Mouse (Mus musculus) heart, embryonic 16.5 days (tissue): ENCODE results near the gene Ipo8. TPM values are rescaled to one million over a fixed set of nuclear protein-coding genes. Genes with fewer than 3 reads are reported as not detected.

Experiments
- ATAC-seq: fragments of 200-750 bp; cut with Nextera tagmentation; replicated peaks from 2 replicates; pipeline ENCODE4 v1.8.0; 2017; ENCODE audit warnings: moderate number of reproducible peaks; ENCODE audit not compliant: insufficient read depth, low FRiP score; ENCODE audit errors: extremely low read depth
- H3K27ac ChIP-seq: fragments of 300-500 bp; sonication (generic); 2 replicates; pipeline ENCODE4 v1.5.1; 2014; ENCODE audit warnings: mild to moderate bottlenecking, low read length, control low read depth, moderate library complexity
- H3K27me3 ChIP-seq: fragments of 300-500 bp; sonication (generic); 2 replicates; pipeline ENCODE4 v1.6.1; 2014; ENCODE audit warnings: low read length, mixed read lengths; ENCODE audit not compliant: control insufficient read depth, insufficient read depth
- H3K36me3 ChIP-seq: fragments of 300-500 bp; sonication (generic); 2 replicates; pipeline ENCODE4 v1.6.1; 2014; ENCODE audit not compliant: control insufficient read depth, insufficient read depth
- H3K4me1 ChIP-seq: fragments of 300-500 bp; sonication (generic); 2 replicates; pipeline ENCODE4 v1.6.1; 2014; ENCODE audit warnings: low read length, mixed read lengths; ENCODE audit not compliant: control insufficient read depth, insufficient read depth
- H3K4me2 ChIP-seq: fragments of 300-500 bp; sonication (generic); 2 replicates; pipeline ENCODE4 v1.6.1; 2014; ENCODE audit warnings: low read depth, mild to moderate bottlenecking, control low read depth, low read length
- H3K4me3 ChIP-seq: fragments of 300-500 bp; sonication (generic); 2 replicates; pipeline ENCODE4 v1.5.1; 2014; ENCODE audit warnings: mild to moderate bottlenecking, control low read depth, low read length
- H3K9ac ChIP-seq: fragments of 300-500 bp; sonication (generic); 2 replicates; pipeline ENCODE4 v1.6.1; 2014; ENCODE audit warnings: low read length, control low read depth
- H3K9me3 ChIP-seq: fragments of 300-500 bp; sonication (generic); replicated peaks from 2 replicates; pipeline ENCODE4 v1.6.1; 2016; ENCODE audit warnings: low read length; ENCODE audit not compliant: control insufficient read depth
- WGBS: fragments of 180-500 bp; shearing (Covaris S2); extraction: QIAGEN DNeasy Blood & Tissue Kit; methylation state at CpG from one replicate; pipeline ENCODE4 v1.1.7; 2014; 5-methylcytosine and 5-hydroxymethylcytosine counted together
- polyA plus RNA-seq: library from polyadenylated mRNA; unstranded; fragments of >200 nt; fragmentation: Nextera tagmentation; extraction: Ambion mirVana; gene quantifications from 2 replicates; pipeline ENCODE4 v1.2.1, GENCODE M21; 2015

Ipo8 gene
- polyA plus RNA-seq: 13.1 and 14.4 TPM in 2 replicates

DNA sequence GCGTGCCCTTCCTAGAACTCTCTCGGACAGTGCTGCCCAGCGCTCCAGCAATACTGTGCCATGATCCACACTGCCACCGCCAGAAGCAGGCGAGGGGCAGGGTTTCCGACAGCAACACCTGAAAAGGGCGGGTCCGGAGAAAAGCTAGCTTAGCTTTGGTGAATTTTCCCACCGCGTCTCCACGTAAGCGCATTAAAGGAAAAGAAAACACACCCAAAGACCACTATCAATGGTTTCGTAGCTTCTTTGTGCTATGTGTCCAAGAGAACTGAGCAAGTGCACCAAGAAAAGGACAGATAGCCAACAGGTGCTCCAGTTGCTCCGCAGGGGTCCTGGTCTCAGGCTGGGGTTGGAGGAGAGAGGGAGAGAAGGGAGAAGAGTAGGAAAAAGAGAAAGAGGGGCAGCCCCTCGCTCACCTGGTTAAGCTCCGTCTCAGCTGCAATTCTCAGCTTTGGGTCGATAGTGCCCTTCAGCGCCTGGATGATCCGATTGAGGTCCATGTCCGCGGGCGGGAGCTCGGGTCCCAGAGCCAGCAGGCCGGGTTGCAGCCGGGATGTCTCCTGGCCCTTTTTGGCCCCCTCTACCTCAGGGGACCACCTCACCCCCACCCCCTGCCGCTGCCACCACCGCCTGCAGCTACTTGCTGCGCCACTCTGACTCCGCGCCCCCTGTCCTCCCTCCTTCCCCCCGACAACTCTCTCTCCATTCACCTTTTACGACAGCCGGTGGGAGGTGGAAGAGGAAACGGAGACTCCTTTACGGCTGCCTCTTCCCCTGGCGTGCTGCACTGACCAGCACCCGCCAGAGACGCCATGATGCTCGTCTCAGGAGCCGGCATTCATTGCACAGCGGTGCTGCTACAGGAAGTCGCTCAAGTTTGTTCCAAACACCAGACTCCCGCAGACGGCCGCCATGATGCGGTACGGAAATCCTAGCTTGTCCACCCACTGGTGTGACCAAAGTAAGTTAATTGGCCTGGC is at the start of gene Ipo8:
Ipo8 (minus strand) TSS at position 720 of the 980 bp plus-strand sequence.
- H3K9me3 ChIP-seq: 0 out of 2 replicates have a peak, but pooled peaks cover 3% of the 10 kb centered on the region
- H3K4me1 ChIP-seq: peaks cover 8% of the 10 kb centered on the region
- H3K36me3 ChIP-seq: no peaks in the 10 kb centered on the region
- H3K4me3 ChIP-seq: peak within 1 kb of the TSS; percentile 90
- no peaks in the 10 kb centered on the region for H3K27me3 ChIP-seq
- peak within 1 kb of the TSS; percentile 64 for H3K27ac ChIP-seq
- ATAC-seq: peak; percentile 98
- peak within 1 kb of the TSS; percentile 81 for H3K9ac ChIP-seq
- under 1% methylated on average over 46 of the region's 47 CpGs for WGBS
- H3K4me2 ChIP-seq: peak within 1 kb of the TSS; percentile 71

DNA sequence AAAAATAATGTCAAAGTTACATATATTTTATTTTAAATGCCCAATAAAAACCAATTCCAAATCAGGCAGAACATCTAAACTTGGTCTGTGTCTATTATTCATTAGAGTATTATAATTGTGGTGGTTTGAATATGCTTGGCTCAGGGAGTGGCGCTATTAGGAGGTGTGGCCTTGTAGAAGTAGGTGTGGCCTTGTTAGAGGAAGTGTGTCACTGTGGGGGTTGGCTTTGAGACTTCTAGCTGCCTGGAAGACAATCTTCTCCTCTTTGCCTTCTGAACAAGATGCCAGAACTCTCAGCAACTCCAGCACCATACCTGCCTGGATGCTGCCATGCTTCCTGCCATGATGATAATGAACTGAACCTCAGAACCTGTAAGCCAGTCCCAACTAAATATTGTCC is 42.6 kb upstream of the Ipo8 start:
- no peaks in the 10 kb centered on the region for H3K9me3 ChIP-seq
- no peak overlapping the region for H3K4me3 ChIP-seq
- WGBS: 91% methylated on average over 1 of the region's 1 CpGs
- H3K36me3 ChIP-seq: peaks cover 1% of the 10 kb centered on the region; the same call in 1 of the 2 replicates
- no peak overlapping the region for H3K27ac ChIP-seq
- H3K4me1 ChIP-seq: no peaks in the 10 kb centered on the region
- no peak overlapping the region for H3K9ac ChIP-seq
- H3K27me3 ChIP-seq: no peaks in the 10 kb centered on the region
- ATAC-seq: no peak
- no peak overlapping the region for H3K4me2 ChIP-seq

DNA sequence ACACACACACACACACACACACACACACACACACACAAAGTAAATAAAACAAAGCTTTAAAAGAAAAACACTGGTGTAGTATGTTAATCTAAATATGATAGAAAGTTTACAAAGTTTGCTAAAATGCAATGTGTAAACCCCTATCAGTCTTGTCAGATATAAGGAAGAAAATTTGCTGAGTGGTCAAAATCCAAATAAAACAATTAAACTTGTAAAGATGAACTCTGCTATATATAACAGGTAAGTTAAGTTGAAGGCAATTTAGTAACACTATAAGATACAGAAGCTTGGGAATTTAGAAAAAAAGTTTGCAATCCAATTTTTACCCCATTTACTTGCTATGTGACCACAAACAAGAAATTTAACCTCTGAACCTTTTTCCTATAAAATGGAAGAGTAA is 14.4 kb upstream of the Ipo8 start:
- H3K4me1 ChIP-seq: no peaks in the 10 kb centered on the region
- no peak overlapping the region for H3K4me3 ChIP-seq
- no peak for ATAC-seq
- no peak overlapping the region for H3K9ac ChIP-seq
- no peak overlapping the region for H3K27ac ChIP-seq
- H3K27me3 ChIP-seq: no peaks in the 10 kb centered on the region
- peaks cover 6% of the 10 kb centered on the region; the same call in 1 of the 2 replicates for H3K36me3 ChIP-seq
- no peaks in the 10 kb centered on the region for H3K9me3 ChIP-seq
- H3K4me2 ChIP-seq: no peak overlapping the region

DNA sequence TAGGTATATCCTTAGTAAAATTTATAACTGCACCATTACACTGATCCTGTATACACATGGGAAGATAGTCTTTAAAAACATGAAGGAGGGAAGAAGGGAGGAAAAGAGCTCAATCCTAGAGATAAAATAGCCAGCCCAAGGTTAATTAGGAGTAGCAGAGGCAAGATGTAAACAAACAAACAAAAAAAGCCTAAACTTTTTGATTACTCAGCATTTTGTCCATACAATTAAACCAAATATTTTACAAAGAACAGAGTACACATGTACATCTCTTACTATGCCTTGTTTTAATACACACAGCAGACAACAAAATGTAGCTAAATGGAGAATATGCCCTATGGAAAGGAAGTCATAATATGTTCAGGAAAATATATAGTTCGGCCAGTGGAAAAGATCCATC is 10.5 kb upstream of the Ipo8 start:
- no peak overlapping the region for H3K4me3 ChIP-seq
- H3K9me3 ChIP-seq: no peaks in the 10 kb centered on the region
- H3K36me3 ChIP-seq: peaks cover 2% of the 10 kb centered on the region; the same call in 1 of the 2 replicates
- ATAC-seq: no peak
- no peak overlapping the region for H3K9ac ChIP-seq
- H3K4me1 ChIP-seq: no peaks in the 10 kb centered on the region
- no peaks in the 10 kb centered on the region for H3K27me3 ChIP-seq
- no peak overlapping the region for H3K4me2 ChIP-seq
- WGBS: 96% methylated on average over 1 of the region's 1 CpGs
- no peak overlapping the region for H3K27ac ChIP-seq

DNA sequence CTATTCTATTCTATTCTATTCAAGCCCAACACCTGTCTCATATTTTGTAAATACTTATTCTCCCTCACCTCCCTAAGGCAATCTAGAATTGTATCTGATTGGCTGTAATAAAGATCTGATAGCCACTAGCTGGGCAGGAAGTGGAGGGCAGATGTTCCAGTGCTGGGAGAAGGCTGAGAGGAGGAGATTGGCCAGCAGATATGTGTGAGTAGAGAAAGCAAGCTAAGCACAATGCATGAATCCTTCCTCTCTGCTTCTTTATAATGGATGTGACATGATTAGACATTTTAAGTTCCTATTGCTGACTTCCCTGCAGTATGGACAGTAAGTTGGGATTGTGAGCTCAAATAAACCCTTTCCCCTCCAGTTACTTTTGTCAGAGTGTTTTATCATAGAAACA is 7.2 kb upstream of the Ipo8 start:
- no peak for ATAC-seq
- H3K4me1 ChIP-seq: no peaks in the 10 kb centered on the region
- H3K9ac ChIP-seq: no peak overlapping the region
- no peak overlapping the region for H3K4me2 ChIP-seq
- no peak overlapping the region for H3K4me3 ChIP-seq
- 0 out of 2 replicates have a peak, but pooled peaks cover 3% of the 10 kb centered on the region for H3K9me3 ChIP-seq
- H3K36me3 ChIP-seq: no peaks in the 10 kb centered on the region
- H3K27me3 ChIP-seq: no peaks in the 10 kb centered on the region
- no peak overlapping the region for H3K27ac ChIP-seq

DNA sequence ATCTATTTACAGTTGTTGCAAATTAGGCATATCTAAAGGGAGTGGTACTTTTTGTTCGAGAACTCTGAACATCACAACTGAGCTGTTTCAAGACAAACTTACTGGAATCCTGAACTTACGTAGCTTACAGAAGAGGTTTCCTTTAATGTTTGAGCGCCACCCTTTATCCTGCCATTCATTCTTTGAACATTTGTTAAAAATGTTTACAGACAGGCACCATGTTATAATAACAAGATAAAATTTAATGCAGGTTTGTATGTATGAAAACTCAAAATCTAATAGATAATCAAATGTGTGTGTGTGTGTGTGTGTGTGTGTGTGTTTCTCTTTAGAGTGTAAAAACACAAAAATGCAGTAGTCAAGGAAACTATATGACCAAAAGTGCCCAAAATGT is 458 bp upstream of the Ipo8 start:
- peak overlapping the region; percentile 90 for H3K4me3 ChIP-seq
- ATAC-seq: no peak
- 0 out of 2 replicates have a peak overlapping the region, but pooled peaks have one; percentile 32 for H3K27ac ChIP-seq
- 25% methylated on average over 3 of the region's 3 CpGs for WGBS
- peak overlapping the region; percentile 61 for H3K9ac ChIP-seq
- no peaks in the 10 kb centered on the region for H3K36me3 ChIP-seq
- H3K4me2 ChIP-seq: peak overlapping the region; percentile 66
- no peaks in the 10 kb centered on the region for H3K27me3 ChIP-seq
- H3K9me3 ChIP-seq: 0 out of 2 replicates have a peak, but pooled peaks cover 3% of the 10 kb centered on the region
- peaks cover 8% of the 10 kb centered on the region for H3K4me1 ChIP-seq

DNA sequence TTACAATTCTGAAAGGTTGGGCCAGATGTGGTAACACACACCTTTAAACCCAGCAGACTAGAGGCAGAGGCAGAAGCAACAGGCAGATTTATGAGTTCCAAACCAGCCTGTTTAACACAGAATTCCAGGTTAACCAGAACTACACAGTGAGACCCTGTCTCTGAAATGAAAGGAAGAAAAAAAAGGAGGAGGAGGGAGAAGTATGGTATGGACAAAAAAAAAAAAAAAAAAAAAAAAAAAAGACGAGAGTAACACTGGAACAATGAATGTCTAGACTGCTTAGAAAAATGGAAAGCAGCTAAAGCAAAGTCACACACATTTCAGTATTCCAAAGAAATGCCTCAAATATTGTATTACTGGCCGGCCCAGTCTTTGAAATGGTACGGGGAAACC is 916 bp downstream of the Ipo8 start:
- peak overlapping the region; percentile 90 for H3K4me3 ChIP-seq
- no peaks in the 10 kb centered on the region for H3K27me3 ChIP-seq
- WGBS: 0% methylated on average over 3 of the region's 3 CpGs
- H3K4me2 ChIP-seq: peak overlapping the region; percentile 71
- no peak overlapping the region for H3K27ac ChIP-seq
- no peaks in the 10 kb centered on the region for H3K36me3 ChIP-seq
- 0 out of 2 replicates have a peak, but pooled peaks cover 3% of the 10 kb centered on the region for H3K9me3 ChIP-seq
- ATAC-seq: no peak
- peak overlapping the region; percentile 81 for H3K9ac ChIP-seq
- H3K4me1 ChIP-seq: peaks cover 8% of the 10 kb centered on the region

DNA sequence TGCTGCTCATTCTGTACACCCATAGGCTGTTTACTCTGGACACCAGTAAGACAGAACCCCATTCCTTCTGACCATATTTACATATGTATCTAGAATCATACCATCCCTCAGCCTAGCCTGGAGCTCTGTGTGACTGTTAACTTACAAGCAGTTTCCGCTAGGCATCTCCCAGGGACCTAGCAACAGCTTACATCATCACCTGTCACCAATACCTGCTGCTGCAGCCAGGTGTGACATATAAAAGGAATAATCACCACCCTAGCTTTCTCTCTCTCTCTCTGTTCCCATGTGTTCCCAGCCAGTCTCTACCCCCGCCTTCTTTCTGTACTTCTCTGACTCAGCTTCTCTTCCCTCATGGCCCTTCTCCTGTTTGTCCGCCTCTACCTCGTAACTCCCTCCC is 5.1 kb downstream of the Ipo8 start:
- Histone ChIP-seq H3K4me2 (no peak overlapping the region), H3K27me3 (no peaks in the 10 kb centered on the region), H3K36me3 (peaks cover 5% of the 10 kb centered on the region), H3K9me3 (no peaks in the 10 kb centered on the region), H3K4me1 (peaks cover 8% of the 10 kb centered on the region), H3K9ac (no peak overlapping the region), H3K4me3 (no peak overlapping the region), H3K27ac (no peak overlapping the region)
- ATAC-seq: no peak
- 86% methylated on average over 4 of the region's 4 CpGs for WGBS

DNA sequence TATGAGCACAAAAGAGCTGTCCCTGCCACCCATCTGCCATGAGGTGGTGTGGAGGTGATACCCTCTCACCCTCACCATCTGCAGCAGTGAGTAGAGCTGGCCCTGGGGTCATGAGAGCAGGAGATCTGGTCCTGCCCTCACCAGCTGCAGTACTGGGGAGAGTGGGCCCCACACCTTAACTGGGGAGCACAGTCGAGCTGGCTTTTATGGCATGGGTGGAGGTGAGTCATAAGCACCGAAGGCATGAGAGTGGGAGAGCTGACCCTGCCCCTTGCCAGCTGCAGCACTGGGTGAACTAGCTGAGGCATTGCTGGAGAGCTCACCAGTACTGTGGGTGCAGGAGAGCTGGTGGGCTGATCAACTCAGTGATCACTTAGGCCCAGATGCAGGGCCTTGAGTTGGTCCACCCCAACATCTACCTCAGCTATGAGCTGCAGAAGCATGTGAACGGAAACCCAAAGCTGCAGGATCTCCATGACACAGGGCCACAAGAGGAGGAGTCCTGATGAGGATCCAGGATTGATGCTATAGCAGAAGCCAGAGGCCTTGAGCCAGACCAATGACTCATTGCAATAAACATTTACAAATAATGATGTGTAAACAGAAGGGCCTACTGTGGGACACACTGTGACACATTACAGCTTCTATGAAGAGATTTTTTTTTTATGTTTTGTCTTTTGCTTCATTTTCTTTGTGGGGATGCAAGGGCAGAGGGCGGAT is 12.5 kb downstream of the Ipo8 start:
- no peaks in the 10 kb centered on the region for H3K27me3 ChIP-seq
- WGBS: 82% methylated on average over 4 of the region's 4 CpGs
- no peak overlapping the region for H3K27ac ChIP-seq
- H3K4me1 ChIP-seq: no peaks in the 10 kb centered on the region
- ATAC-seq: no peak
- H3K36me3 ChIP-seq: peaks cover 36% of the 10 kb centered on the region
- no peak overlapping the region for H3K4me3 ChIP-seq
- no peak overlapping the region for H3K4me2 ChIP-seq
- H3K9me3 ChIP-seq: no peaks in the 10 kb centered on the region
- H3K9ac ChIP-seq: no peak overlapping the region
